Mouse (Mus musculus) embryonic facial prominence, embryonic 13.5 days (tissue): Measurements from ENCODE around the gene Pafah1b2. TPM values are rescaled to one million over a fixed set of nuclear protein-coding genes. Genes with fewer than 3 reads are reported as not detected.

ENCODE experiments used
- ATAC-seq: fragments of 200-750 bp; cut with Nextera tagmentation; 2 replicates; pipeline ENCODE4 v1.8.0; 2017; ENCODE audit warnings: low read depth; ENCODE audit not compliant: insufficient number of reproducible peaks, insufficient read depth, low FRiP score, low TSS enrichment
- H3K27ac ChIP-seq: fragments of 300-500 bp; sonication (generic); 2 replicates; pipeline ENCODE4 v1.5.1; 2015; ENCODE audit warnings: moderate library complexity, mild to moderate bottlenecking, inconsistent platforms
- H3K27me3 ChIP-seq: fragments of 300-500 bp; sonication (generic); 2 replicates; pipeline ENCODE4 v1.6.1; 2015; ENCODE audit warnings: mild to moderate bottlenecking, inconsistent platforms
- H3K36me3 ChIP-seq: fragments of 300-500 bp; sonication (generic); 2 replicates; pipeline ENCODE4 v1.6.1; 2015; ENCODE audit warnings: mild to moderate bottlenecking, inconsistent platforms
- H3K4me1 ChIP-seq: fragments of 300-500 bp; sonication (generic); 2 replicates; pipeline ENCODE4 v1.6.1; 2015; ENCODE audit warnings: inconsistent platforms
- H3K4me2 ChIP-seq: fragments of 300-500 bp; sonication (generic); 2 replicates; pipeline ENCODE4 v1.6.1; 2015; ENCODE audit warnings: moderate library complexity, mild to moderate bottlenecking, inconsistent platforms
- H3K4me3 ChIP-seq: fragments of 300-500 bp; sonication (generic); 2 replicates; pipeline ENCODE4 v1.5.1; 2015; ENCODE audit warnings: mild to moderate bottlenecking, inconsistent platforms
- H3K9ac ChIP-seq: fragments of 300-500 bp; sonication (generic); 2 replicates; pipeline ENCODE4 v1.6.1; 2015; ENCODE audit warnings: mild to moderate bottlenecking, inconsistent platforms
- H3K9me3 ChIP-seq: fragments of 300-500 bp; sonication (generic); 2 replicates; pipeline ENCODE4 v1.6.1; 2016; ENCODE audit warnings: inconsistent platforms
- WGBS: fragments of 180-500 bp; shearing (Covaris S2); methylation state at CpG from one replicate; pipeline ENCODE4 v1.1.7; 2015; ENCODE audit warnings: mixed read lengths; 5-methylcytosine and 5-hydroxymethylcytosine counted together
- microRNA-seq: library from miRNA; unstranded; fragments of <30 nt; microRNA quantifications from one replicate; pipeline ENCODE4, GENCODE M21; 2016
- polyA plus RNA-seq: library from polyadenylated mRNA; unstranded; fragments of >200 nt; fragmentation: Nextera tagmentation; extraction: Ambion mirVana; gene quantifications from 2 replicates; pipeline ENCODE4 v1.2.1, GENCODE M21; 2015

Gene Pafah1b2
- polyA plus RNA-seq, 1 experiment from 2014 or later: 180 TPM

GRCm38 (mm10) chr9:45936883-45937282, 75.6 kb downstream of the Pafah1b2 start:
- Histone ChIP-seq H3K4me1 (peaks cover 32% of the 10 kb centered on the region), H3K9me3 (no peaks in the 10 kb centered on the region), H3K4me3 (no peak overlapping the region), H3K36me3 (peaks cover 41% of the 10 kb centered on the region), H3K4me2 (no peak overlapping the region), H3K27ac (0 out of 2 replicates have a peak overlapping the region, but pooled peaks have one; percentile 3), H3K27me3 (no peaks in the 10 kb centered on the region), H3K9ac (no peak overlapping the region)
- 17% methylated on average over 3 of the region's 3 CpGs for WGBS
- no peak for ATAC-seq

- Histone ChIP-seq H3K9ac (peak within 1 kb of the TSS; percentile 64), H3K4me2 (peak within 1 kb of the TSS; percentile 60), H3K4me1 (peaks cover 32% of the 10 kb centered on the region), H3K27me3 (no peaks in the 10 kb centered on the region), H3K9me3 (no peaks in the 10 kb centered on the region), H3K36me3 (peaks cover 38% of the 10 kb centered on the region), H3K4me3 (peak within 1 kb of the TSS; percentile 36), H3K27ac (peak within 1 kb of the TSS; percentile 55)
- ATAC-seq: peak; percentile 39; the same call in 1 of the 2 replicates
- WGBS: 4% methylated on average over 21 of the region's 21 CpGs
Measured at GRCm38 (mm10) chr9:45935628-45936210, 76.8 kb downstream of the Pafah1b2 start, which contains the start of gene Tagln. Tagln (minus strand) TSS chr9:45936058.

- Histone ChIP-seq H3K36me3 (peaks cover 41% of the 10 kb centered on the region), H3K4me1 (peaks cover 32% of the 10 kb centered on the region), H3K4me3 (no peak overlapping the region), H3K9me3 (no peaks in the 10 kb centered on the region), H3K4me2 (no peak overlapping the region), H3K27me3 (no peaks in the 10 kb centered on the region), H3K27ac (no peak overlapping the region), H3K9ac (no peak overlapping the region)
- WGBS: 65% methylated on average over 11 of the region's 11 CpGs
- no peak for ATAC-seq
Measured at GRCm38 (mm10) chr9:45932571-45933415, 79.7 kb downstream of the Pafah1b2 start.

- peaks cover 46% of the 10 kb centered on the region for H3K36me3 ChIP-seq
- no peaks in the 10 kb centered on the region for H3K9me3 ChIP-seq
- peaks cover 32% of the 10 kb centered on the region for H3K4me1 ChIP-seq
- no peaks in the 10 kb centered on the region for H3K27me3 ChIP-seq
- H3K4me3 ChIP-seq: no peak overlapping the region
- no peak overlapping the region for H3K4me2 ChIP-seq
- no peak overlapping the region for H3K27ac ChIP-seq
- no peak for ATAC-seq
- no peak overlapping the region for H3K9ac ChIP-seq
- 67% methylated on average over 1 of the region's 1 CpGs for WGBS
Measured at GRCm38 (mm10) chr9:45931958-45932357, 80.5 kb downstream of the Pafah1b2 start.

- no peak overlapping the region for H3K4me3 ChIP-seq
- H3K27ac ChIP-seq: no peak overlapping the region
- no peak for ATAC-seq
- 85% methylated on average over 5 of the region's 5 CpGs for WGBS
- H3K9ac ChIP-seq: no peak overlapping the region
- peaks cover 64% of the 10 kb centered on the region for H3K36me3 ChIP-seq
- no peaks in the 10 kb centered on the region for H3K27me3 ChIP-seq
- no peaks in the 10 kb centered on the region for H3K9me3 ChIP-seq
- H3K4me1 ChIP-seq: peaks cover 18% of the 10 kb centered on the region
- H3K4me2 ChIP-seq: no peak overlapping the region
Measured at GRCm38 (mm10) chr9:45929285-45929684, 83.2 kb downstream of the Pafah1b2 start.

- no peaks in the 10 kb centered on the region for H3K4me1 ChIP-seq
- peaks cover 85% of the 10 kb centered on the region for H3K36me3 ChIP-seq
- H3K9ac ChIP-seq: no peak overlapping the region
- no peak overlapping the region for H3K4me3 ChIP-seq
- H3K9me3 ChIP-seq: no peaks in the 10 kb centered on the region
- 76% methylated on average over 1 of the region's 1 CpGs for WGBS
- ATAC-seq: no peak
- H3K4me2 ChIP-seq: no peak overlapping the region
- no peaks in the 10 kb centered on the region for H3K27me3 ChIP-seq
- no peak overlapping the region for H3K27ac ChIP-seq
Measured at GRCm38 (mm10) chr9:45919895-45920294, 92.6 kb downstream of the Pafah1b2 start.

- no peaks in the 10 kb centered on the region for H3K4me1 ChIP-seq
- no peak overlapping the region for H3K4me2 ChIP-seq
- H3K36me3 ChIP-seq: peaks cover 94% of the 10 kb centered on the region
- H3K4me3 ChIP-seq: no peak overlapping the region
- no peak overlapping the region for H3K9ac ChIP-seq
- ATAC-seq: no peak
- no peaks in the 10 kb centered on the region for H3K9me3 ChIP-seq
- H3K27ac ChIP-seq: no peak overlapping the region
- WGBS: 92% methylated on average over 5 of the region's 5 CpGs
- H3K27me3 ChIP-seq: no peaks in the 10 kb centered on the region
Measured at GRCm38 (mm10) chr9:45917041-45917934, 95.2 kb downstream of the Pafah1b2 start.

- Histone ChIP-seq H3K4me3 (no peak overlapping the region), H3K4me2 (no peak overlapping the region), H3K27ac (no peak overlapping the region), H3K9me3 (no peaks in the 10 kb centered on the region), H3K9ac (no peak overlapping the region), H3K36me3 (peaks cover 96% of the 10 kb centered on the region), H3K27me3 (no peaks in the 10 kb centered on the region), H3K4me1 (no peaks in the 10 kb centered on the region)
- WGBS: 91% methylated on average over 2 of the region's 2 CpGs
- ATAC-seq: no peak
Measured at GRCm38 (mm10) chr9:45915659-45916058, 96.8 kb downstream of the Pafah1b2 start.

Small RNA genes lying within 50 kb of the gene (microRNA-seq; reads per million reads assigned to microRNA genes)
- not detected for gene Mir7087

Other genes with a start within 250 kb of the Pafah1b2 start
- 33.8 and 34.3 TPM in 2 replicates for gene Cep164, start 184.0 kb downstream of the Pafah1b2 start, polyA plus RNA-seq
- gene Bace1, start 174.1 kb downstream of the Pafah1b2 start, polyA plus RNA-seq: 34.4 and 35.5 TPM in 2 replicates
- 22.6 and 23.7 TPM in 2 replicates for gene Pcsk7, start 106.2 kb downstream of the Pafah1b2 start, polyA plus RNA-seq
- 68.8 and 70.4 TPM in 2 replicates for gene Rnf214, start 105.8 kb downstream of the Pafah1b2 start, polyA plus RNA-seq
- gene Tagln, start 76.6 kb downstream of the Pafah1b2 start, polyA plus RNA-seq: 25.3 and 27.7 TPM in 2 replicates
- gene Sidt2, start 57.4 kb downstream of the Pafah1b2 start, polyA plus RNA-seq: 42.0 and 46.0 TPM in 2 replicates
- 7.4 and 9.3 TPM in 2 replicates for gene Sik3, start 130 bp upstream of the Pafah1b2 start, polyA plus RNA-seq
- 1.3 and 69.1 TPM in 2 replicates for gene Apoa1, start 215.9 kb upstream of the Pafah1b2 start, polyA plus RNA-seq
- 0.92 TPM in 1 of 2 replicates, not detected in the other for gene Apoc3, start 222.9 kb upstream of the Pafah1b2 start, polyA plus RNA-seq
- 0.47 TPM in 1 of 2 replicates, not detected in the other for gene Apoa4, start 228.0 kb upstream of the Pafah1b2 start, polyA plus RNA-seq